Mouse (Mus musculus) frontal cortex, postnatal 36 days (tissue): Measurements from ENCODE around the gene Mapk1ip1l.

Experiments
- DNase-seq, 2 experiments: peaks; one replicate each; pipeline ENCODE4 v3.0.0; 2022; ENCODE audit warnings: low spot score in 2 of 2

The Mapk1ip1l gene

GRCm38 (mm10) chr14:47359610-47360009, 61.5 kb downstream of the Mapk1ip1l start:
- DNase-seq, result no peak

GRCm38 (mm10) chr14:47361418-47361817, 63.4 kb downstream of the Mapk1ip1l start:
- no peak for DNase-seq

GRCm38 (mm10) chr14:47361899-47362298, 63.8 kb downstream of the Mapk1ip1l start:
- no peak for DNase-seq

- DNase-seq, result no peak
Observed at GRCm38 (mm10) chr14:47364742-47365449, 66.8 kb downstream of the Mapk1ip1l start.

GRCm38 (mm10) chr14:47366881-47367321, 68.8 kb downstream of the Mapk1ip1l start:
- peak; percentile 38 to 52 for DNase-seq

- DNase-seq, result peak; percentile 44 to 68
Observed at GRCm38 (mm10) chr14:47367461-47367860, 69.4 kb downstream of the Mapk1ip1l start, which contains the start of gene Lgals3. TSS of gene Lgals3 (plus strand) at chr14:47367751.

- DNase-seq, result no peak
Observed at GRCm38 (mm10) chr14:47369741-47370140, 71.7 kb downstream of the Mapk1ip1l start.

GRCm38 (mm10) chr14:47370790-47371189, 72.7 kb downstream of the Mapk1ip1l start:
- DNase-seq, result no peak

- DNase-seq, result no peak
Observed at GRCm38 (mm10) chr14:47371689-47372088, 73.6 kb downstream of the Mapk1ip1l start.
